Mouse (Mus musculus) brain, embryonic 18.5 days (tissue): ENCODE data around the gene Esp15.
"Not testable (repeated sequence)": the region's sequence is repeated elsewhere in the genome, so short reads cannot be mapped to it uniquely, and the experiment has no call there.

ENCODE experiments used
- DNase-seq: peaks from one replicate; pipeline ENCODE4 v3.0.0-alpha.2; 2012; ENCODE audit warnings: low read depth, low spot score

Esp15 gene

GRCm38 (mm10) chr17:39640654-39641053, at the start of gene Esp15:
Gene Esp15 (plus strand): TSS chr17:39640954.
- not testable (repeated sequence) for DNase-seq

- no peak for DNase-seq
Measured at GRCm38 (mm10) chr17:39591550-39591949, 49.2 kb upstream of the Esp15 start.
